ENCODE assay signal across 20 mouse cellular contexts in genomic region chr7:116278280-116278679, GRCm38 (mm10). TPM values are rescaled to one million over a fixed set of nuclear protein-coding genes. Genes with fewer than 3 reads are reported as not detected.
A peak's percentile ranks its signal among the peaks of the same experiment; 100 is the strongest.
DNase-seq lines count a peak whose midpoint lies in the region; ATAC-seq and TF ChIP-seq lines count a peak whose summit lies in the region.
"Had no signal": no experiment of that assay in that cellular context is flagged by ENCODE, and none has a peak within 500 bp of the region (broad histone marks: within the 10 kb centered on the region; RNA-seq: fewer than 3 reads in every experiment).

No protein-coding gene starts in this region.

- peaks cover 4% of the 10 kb centered on the region; the same call in 1 of the 2 replicates for H3K4me1 ChIP-seq in lung, embryonic 14.5 days (ENCODE audit: insufficient read depth)
- H3K4me1 ChIP-seq in embryonic facial prominence, embryonic 10.5 days, result peaks cover 66% of the 10 kb centered on the region
- peaks cover 19% of the 10 kb centered on the region for H3K4me1 ChIP-seq in intestine, embryonic 16.5 days (ENCODE audit: control insufficient read depth, insufficient read depth, low read length)
- H3K4me1 ChIP-seq: megakaryocyte, embryonic 14.5 days had no signal

- H3K27ac ChIP-seq in lung, embryonic 14.5 days (ENCODE audit: low read depth), result peak overlapping the region; percentile 79
- peak overlapping the region; percentile 45 for H3K27ac ChIP-seq in embryonic facial prominence, embryonic 10.5 days (replicated peaks)
- H3K27ac ChIP-seq in intestine, embryonic 16.5 days (ENCODE audit: low read length), result peak overlapping the region; percentile 33
- H3K27ac ChIP-seq: embryonic facial prominence, embryonic 12.5 days; heart, embryonic 15.5 days had no signal

- H3K9me3 ChIP-seq in lung, embryonic 14.5 days (ENCODE audit: low read depth, low read length), result no peaks in the 10 kb centered on the region
- H3K9me3 ChIP-seq in embryonic facial prominence, embryonic 10.5 days, result no peaks in the 10 kb centered on the region
- no peaks in the 10 kb centered on the region for H3K9me3 ChIP-seq in intestine, embryonic 16.5 days (ENCODE audit: control insufficient read depth, low read length)
- H3K9me3 ChIP-seq: embryonic facial prominence, embryonic 12.5 days; G1E; heart, embryonic 15.5 days; megakaryocyte, embryonic 14.5 days had no signal

- H3K9ac ChIP-seq in lung, embryonic 14.5 days, result no peak overlapping the region
- no peak overlapping the region for H3K9ac ChIP-seq in intestine, embryonic 16.5 days (ENCODE audit: low read depth, low read length)
- H3K9ac ChIP-seq: embryonic facial prominence, embryonic 12.5 days; heart, embryonic 15.5 days had no signal

- 53% methylated on average over 9 of the region's 9 CpGs for WGBS in lung, embryonic 14.5 days
- 33% methylated on average over 9 of the region's 9 CpGs for WGBS in embryonic facial prominence, embryonic 10.5 days
- 49% methylated on average over 9 of the region's 9 CpGs for WGBS in intestine, embryonic 16.5 days

- no peak overlapping the region for H3K4me2 ChIP-seq in lung, embryonic 14.5 days
- H3K4me2 ChIP-seq in intestine, embryonic 16.5 days (ENCODE audit: low read depth, low read length), result 0 out of 2 replicates have a peak overlapping the region, but pooled peaks have one; percentile 25
- H3K4me2 ChIP-seq: embryonic facial prominence, embryonic 12.5 days; heart, embryonic 15.5 days had no signal

- no peaks in the 10 kb centered on the region for H3K27me3 ChIP-seq in lung, embryonic 14.5 days (ENCODE audit: insufficient read depth, low read length)
- no peaks in the 10 kb centered on the region for H3K27me3 ChIP-seq in embryonic facial prominence, embryonic 10.5 days (replicated peaks; ENCODE audit: low read depth, poor library complexity, severe bottlenecking)
- no peaks in the 10 kb centered on the region for H3K27me3 ChIP-seq in intestine, embryonic 16.5 days (replicated peaks; ENCODE audit: control insufficient read depth, insufficient read depth, low read length)
- H3K27me3 ChIP-seq: embryonic facial prominence, embryonic 12.5 days; heart, embryonic 15.5 days had no signal

- no peak for TF ChIP-seq CTCF in lung, embryonic 14.5 days (IDR thresholded peaks at IDR 0.05; ENCODE audit: low read depth)

- no peak overlapping the region for H3K4me3 ChIP-seq in lung, embryonic 14.5 days (ENCODE audit: low read depth, low read length)
- H3K4me3 ChIP-seq in embryonic facial prominence, embryonic 10.5 days, result no peak overlapping the region
- H3K4me3 ChIP-seq in intestine, embryonic 16.5 days (ENCODE audit: low read length), result no peak overlapping the region
- H3K4me3 ChIP-seq: embryonic facial prominence, embryonic 12.5 days; heart, embryonic 15.5 days; megakaryocyte, embryonic 14.5 days had no signal

- ATAC-seq in lung, embryonic 14.5 days (ENCODE audit: insufficient read depth), result peak; percentile 50; the same call in 1 of the 2 replicates
- peak; percentile 22; the same call in 1 of the 2 replicates for ATAC-seq in intestine, embryonic 16.5 days
- ATAC-seq: forebrain, embryonic 14.5 days; hindbrain, embryonic 16.5 days; lung, postnatal 0 days had no signal

- DNase-seq in lung, embryonic 14.5 days, result peak; percentile 61
- DNase-seq in lung, adult 18-20 months, result no peak
- DNase-seq in ZHBTc4 (ENCODE audit: low read depth, low spot score), result peak; percentile 54
- DNase-seq in embryonic facial prominence, embryonic 10.5 days (ENCODE audit: low spot score), result no peak
- DNase-seq in frontal cortex, adult 2 months (ENCODE audit: extremely low spot score in 1 of 2, low spot score in 1 of 2), result no peak
- no peak for DNase-seq in heart, postnatal 10 days
- no peak for DNase-seq in gastrocnemius, postnatal 25 days
- DNase-seq: cerebellum, postnatal 14 days; heart, adult 18-20 months; kidney, adult 9 months; right cerebral cortex, postnatal 4 days; thymus, adult 18-20 months had no signal

- no peaks in the 10 kb centered on the region for H3K36me3 ChIP-seq in lung, embryonic 14.5 days (ENCODE audit: insufficient read depth)
- no peaks in the 10 kb centered on the region for H3K36me3 ChIP-seq in embryonic facial prominence, embryonic 10.5 days (replicated peaks)
- H3K36me3 ChIP-seq in intestine, embryonic 16.5 days (ENCODE audit: control insufficient read depth, insufficient read depth, low read length), result no peaks in the 10 kb centered on the region
- H3K36me3 ChIP-seq: embryonic facial prominence, embryonic 12.5 days; heart, embryonic 15.5 days had no signal

- intact Hi-C loops in heart, postnatal 10 days (cut with DNase I), result no loop called here

RNA-seq across cellular contexts. Expression of gene Plekha7, which starts 29.9 kb away (rescaled TPM):
- 9.5 and 10.3 TPM in 2 replicates for polyA plus RNA-seq in lung, embryonic 14.5 days (2014; fragmentation: Nextera tagmentation; extraction: Ambion mirVana)
- 14.9 and 17.0 TPM in 2 replicates for polyA plus RNA-seq in embryonic facial prominence, embryonic 10.5 days (2016; fragmentation: Nextera tagmentation; extraction: Ambion mirVana)
- polyA plus RNA-seq in intestine, embryonic 16.5 days (2015; fragmentation: Nextera tagmentation; extraction: Ambion mirVana), result 18.7 and 24.3 TPM in 2 replicates
- polyA plus RNA-seq in frontal cortex, adult 2 months (2012; rRNA removed), result 23.9 and 28.3 TPM in 2 replicates
- total RNA-seq in heart, postnatal 10 days (2021), result 10 to 100 TPM in 1 of 2 experiments, 1 to 10 TPM in 1; 9.5 to 11.9 TPM
- 1 to 10 TPM; 1.4 to 1.7 TPM for total RNA-seq in gastrocnemius, postnatal 25 days (2021)

RNA-seq across cellular contexts. Expression of gene Rps13, which starts 55.7 kb away (rescaled TPM):
- 953 and 964 TPM in 2 replicates for polyA plus RNA-seq in lung, embryonic 14.5 days (2014; fragmentation: Nextera tagmentation; extraction: Ambion mirVana)
- polyA plus RNA-seq in embryonic facial prominence, embryonic 10.5 days (2016; fragmentation: Nextera tagmentation; extraction: Ambion mirVana), result 818 and 844 TPM in 2 replicates
- polyA plus RNA-seq in intestine, embryonic 16.5 days (2015; fragmentation: Nextera tagmentation; extraction: Ambion mirVana), result 744 and 753 TPM in 2 replicates
- 443 and 539 TPM in 2 replicates for polyA plus RNA-seq in frontal cortex, adult 2 months (2012; rRNA removed)
- 100 to 1,000 TPM; 356 to 364 TPM for total RNA-seq in heart, postnatal 10 days (2021)
- 100 to 1,000 TPM; 232 to 233 TPM for total RNA-seq in gastrocnemius, postnatal 25 days (2021)

Comparison
In these comparisons a context has a peak if more than half of its experiments do, and no peak if none do; other contexts are left out.
1. DNase-seq: peak in lung, embryonic 14.5 days (single experiment) and ZHBTc4 (single experiment); none in lung, adult 18-20 months (0 of 2), embryonic facial prominence, embryonic 10.5 days (single experiment), frontal cortex, adult 2 months (0 of 2), heart, postnatal 10 days (0 of 2) and gastrocnemius, postnatal 25 days (single experiment).
2. Peak in every context shown above with its lines, with median percentiles within 50 percentile points of each other: H3K27ac ChIP-seq.